Mouse (Mus musculus): ENCODE data around the gene Mrpl53.
A peak's percentile ranks its signal among the peaks of the same experiment; 100 is the strongest.

The Mrpl53 gene

GRCm38 (mm10) chr6:83108762-83109668 lies at the start of gene Mrpl53:
Mrpl53 (plus strand) TSS chr6:83109040.
- peak; percentile 87 for DNase-seq (ENCODE audit: low spot score)

- no peak for DNase-seq (ENCODE audit: low spot score)
Measured at GRCm38 (mm10) chr6:83065995-83066394, 42.8 kb upstream of the Mrpl53 start.

GRCm38 (mm10) chr6:83066441-83066840 lies 42.4 kb upstream of the Mrpl53 start:
- DNase-seq (ENCODE audit: low spot score) = no peak

- DNase-seq (ENCODE audit: low spot score) = no peak
Measured at GRCm38 (mm10) chr6:83068221-83068620, 40.6 kb upstream of the Mrpl53 start.

GRCm38 (mm10) chr6:83068706-83069487 lies 39.9 kb upstream of the Mrpl53 start:
- no peak for DNase-seq (ENCODE audit: low spot score)

- no peak for DNase-seq (ENCODE audit: low spot score)
Measured at GRCm38 (mm10) chr6:83069488-83070246, 39.2 kb upstream of the Mrpl53 start.

GRCm38 (mm10) chr6:83070247-83070310 lies 38.8 kb upstream of the Mrpl53 start, which contains the start of gene Tlx2:
Tlx2 (minus strand) TSS chr6:83070293.
- DNase-seq (ENCODE audit: low spot score) = no peak

- DNase-seq (ENCODE audit: low spot score) = no peak
Measured at GRCm38 (mm10) chr6:83070311-83071219, 38.3 kb upstream of the Mrpl53 start.

- peak; percentile 69 for DNase-seq (ENCODE audit: low spot score)
Measured at GRCm38 (mm10) chr6:83071220-83071619, 37.6 kb upstream of the Mrpl53 start.

GRCm38 (mm10) chr6:83074979-83075378 lies 33.9 kb upstream of the Mrpl53 start:
- no peak for DNase-seq (ENCODE audit: low spot score)

GRCm38 (mm10) chr6:83077630-83078323 lies 31.1 kb upstream of the Mrpl53 start, which contains the start of gene Pcgf1:
Pcgf1 (plus strand) TSS chr6:83077869.
- DNase-seq (ENCODE audit: low spot score) = peak; percentile 64

- DNase-seq (ENCODE audit: low spot score) = peak; percentile 100
Measured at GRCm38 (mm10) chr6:83078324-83078858, 30.4 kb upstream of the Mrpl53 start.

- DNase-seq (ENCODE audit: low spot score) = no peak
Measured at GRCm38 (mm10) chr6:83080210-83080609, 28.6 kb upstream of the Mrpl53 start.

GRCm38 (mm10) chr6:83083497-83083896 lies 25.3 kb upstream of the Mrpl53 start:
- DNase-seq (ENCODE audit: low spot score) = no peak

- DNase-seq (ENCODE audit: low spot score) = no peak
Measured at GRCm38 (mm10) chr6:83084477-83084876, 24.4 kb upstream of the Mrpl53 start.

GRCm38 (mm10) chr6:83086121-83087035 lies 22.5 kb upstream of the Mrpl53 start, which contains the start of gene Lbx2:
Lbx2 (plus strand) TSS chr6:83086367.
- peak; percentile 57 for DNase-seq (ENCODE audit: low spot score)

- DNase-seq (ENCODE audit: low spot score) = peak; percentile 63
Measured at GRCm38 (mm10) chr6:83087205-83087925, 21.5 kb upstream of the Mrpl53 start.

GRCm38 (mm10) chr6:83087926-83088260 lies 20.9 kb upstream of the Mrpl53 start:
- DNase-seq (ENCODE audit: low spot score) = no peak

Data from testis, postnatal 10 days (tissue).